Mouse (Mus musculus): ENCODE results near the gene Slc37a1. TPM values are rescaled to one million over a fixed set of nuclear protein-coding genes. Genes with fewer than 3 reads are reported as not detected.

Gene Slc37a1
- polyA plus RNA-seq, 1 experiment from 2014 or later, result 5.8 TPM

DNA sequence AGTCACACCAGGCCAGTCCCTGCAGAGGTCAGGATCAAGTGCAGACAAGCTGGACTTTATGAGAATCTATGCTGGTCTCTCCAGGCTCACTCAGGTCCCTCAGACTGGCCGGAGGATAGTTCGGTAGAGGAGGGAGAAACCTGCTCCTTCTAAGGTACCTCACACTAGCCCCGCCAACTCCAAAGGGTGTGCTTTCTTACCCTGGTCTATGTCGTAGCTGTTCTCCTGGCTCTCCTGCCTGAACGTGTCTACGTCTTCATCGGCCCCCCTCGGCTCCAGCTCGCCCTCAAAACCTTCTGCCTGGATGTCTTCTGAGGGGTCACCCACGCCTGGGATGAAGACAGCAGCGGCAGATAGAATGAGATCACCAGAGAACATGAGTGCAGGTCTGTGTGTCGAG, 28.7 kb upstream of the Slc37a1 start:
- DNase-seq (ENCODE audit: low spot score) (no peak), ATAC-seq (replicated peaks; ENCODE audit: low FRiP score) (no peak)
- Histone ChIP-seq H3K4me2 (ENCODE audit: low read depth, low read length, severe bottlenecking) (no peak overlapping the region), H3K9me3 (ENCODE audit: control insufficient read depth, low read length) (no peaks in the 10 kb centered on the region), H3K9ac (ENCODE audit: low read length) (no peak overlapping the region), H3K27me3 (ENCODE audit: control insufficient read depth, insufficient read depth, low read length) (no peaks in the 10 kb centered on the region), H3K4me3 (ENCODE audit: low read depth, low read length) (no peak overlapping the region), H3K36me3 (ENCODE audit: control insufficient read depth, insufficient read depth, low read length) (no peaks in the 10 kb centered on the region), H3K27ac (ENCODE audit: low read depth, low read length) (no peak overlapping the region), H3K4me1 (replicated peaks; ENCODE audit: control insufficient read depth, insufficient read depth, low read length) (no peaks in the 10 kb centered on the region)
- 91% methylated on average over 12 of the region's 12 CpGs for whole genome bisulfite sequencing

DNA sequence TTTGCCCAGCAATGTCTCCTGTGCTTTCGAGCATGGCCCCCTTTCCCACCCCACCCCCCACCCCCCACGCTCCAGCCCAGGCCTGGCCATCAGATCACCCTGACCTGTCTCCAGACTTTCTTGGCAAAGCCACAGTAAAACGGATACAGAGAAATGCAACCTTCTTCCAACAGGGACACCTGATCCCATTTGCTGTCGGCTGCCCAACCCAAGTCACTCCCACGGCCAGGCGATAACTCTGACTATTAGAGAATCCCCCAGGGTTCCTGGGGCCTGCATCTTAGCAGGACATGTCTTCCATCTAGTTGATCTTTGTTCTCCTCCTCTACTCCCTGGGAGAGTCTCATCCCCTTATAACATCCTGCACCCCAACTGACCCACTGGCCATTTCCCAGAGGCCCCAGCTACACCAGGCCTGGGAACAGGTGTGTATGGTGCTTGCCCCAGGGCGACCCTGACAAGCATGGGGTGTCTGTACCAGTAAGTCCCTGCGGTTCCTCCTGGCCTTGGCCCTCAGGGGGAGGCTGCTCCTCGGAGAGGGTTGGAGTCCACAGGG, 28.2 kb upstream of the Slc37a1 start:
- DNase-seq (ENCODE audit: low spot score) (no peak), ATAC-seq (replicated peaks; ENCODE audit: low FRiP score) (no peak)
- H3K36me3 ChIP-seq (ENCODE audit: control insufficient read depth, insufficient read depth, low read length), result no peaks in the 10 kb centered on the region
- 91% methylated on average over 9 of the region's 9 CpGs for WGBS
- no peak overlapping the region for H3K27ac ChIP-seq (ENCODE audit: low read depth, low read length)
- no peaks in the 10 kb centered on the region for H3K9me3 ChIP-seq (ENCODE audit: control insufficient read depth, low read length)
- H3K9ac ChIP-seq (ENCODE audit: low read length), result no peak overlapping the region
- no peak overlapping the region for H3K4me2 ChIP-seq (ENCODE audit: low read depth, low read length, severe bottlenecking)
- H3K4me1 ChIP-seq (replicated peaks; ENCODE audit: control insufficient read depth, insufficient read depth, low read length), result no peaks in the 10 kb centered on the region
- H3K27me3 ChIP-seq (ENCODE audit: control insufficient read depth, insufficient read depth, low read length), result no peaks in the 10 kb centered on the region
- no peak overlapping the region for H3K4me3 ChIP-seq (ENCODE audit: low read depth, low read length)

DNA sequence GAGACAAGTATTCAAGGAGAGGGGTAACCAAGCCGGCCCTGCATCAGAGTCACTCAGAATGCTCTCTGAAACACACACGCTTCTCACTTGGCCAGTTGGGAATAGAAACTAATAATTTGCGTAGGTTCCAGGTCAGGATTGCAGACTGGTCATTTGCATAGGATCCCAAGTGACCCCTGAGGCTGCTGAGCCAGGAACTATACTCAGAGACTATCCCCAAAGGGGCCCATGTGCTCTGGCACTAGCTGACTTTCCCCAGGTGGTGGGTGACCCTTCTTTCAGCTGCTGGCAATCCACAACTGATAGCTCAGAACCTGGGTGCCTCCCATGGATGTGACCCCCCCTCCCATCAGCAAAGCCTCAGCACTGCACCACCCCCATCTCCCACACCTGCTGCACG, 27.4 kb upstream of the Slc37a1 start:
- Histone ChIP-seq H3K4me2 (ENCODE audit: low read depth, low read length, severe bottlenecking) (no peak overlapping the region), H3K36me3 (ENCODE audit: control insufficient read depth, insufficient read depth, low read length) (no peaks in the 10 kb centered on the region), H3K27me3 (ENCODE audit: control insufficient read depth, insufficient read depth, low read length) (no peaks in the 10 kb centered on the region), H3K9me3 (ENCODE audit: control insufficient read depth, low read length) (no peaks in the 10 kb centered on the region), H3K9ac (ENCODE audit: low read length) (no peak overlapping the region), H3K27ac (ENCODE audit: low read depth, low read length) (no peak overlapping the region), H3K4me1 (replicated peaks; ENCODE audit: control insufficient read depth, insufficient read depth, low read length) (no peaks in the 10 kb centered on the region), H3K4me3 (ENCODE audit: low read depth, low read length) (no peak overlapping the region)
- DNase-seq (ENCODE audit: low spot score) (no peak), ATAC-seq (replicated peaks; ENCODE audit: low FRiP score) (no peak)
- WGBS, result 86% methylated on average over 4 of the region's 4 CpGs

DNA sequence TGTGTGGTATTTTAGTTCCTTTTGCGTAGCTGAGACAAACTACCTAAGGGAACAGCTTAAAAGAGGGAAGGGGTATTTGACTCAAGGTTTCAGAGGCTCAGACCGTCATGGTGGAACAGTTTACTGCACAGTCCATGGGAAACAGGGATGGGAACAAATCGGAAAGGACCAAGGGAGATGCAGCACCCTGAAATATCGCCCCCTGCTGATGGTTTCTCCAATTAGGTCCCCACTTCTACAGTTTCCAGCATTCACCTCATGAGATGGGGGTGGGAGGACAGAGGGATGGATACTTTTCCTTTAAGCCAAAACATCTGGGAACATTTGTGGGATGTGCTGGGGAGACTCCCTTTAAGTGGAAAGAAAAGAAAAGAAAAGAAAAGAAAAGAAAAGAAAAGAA, 26.8 kb upstream of the Slc37a1 start:
- no peaks in the 10 kb centered on the region for H3K27me3 ChIP-seq (ENCODE audit: control insufficient read depth, insufficient read depth, low read length)
- H3K4me3 ChIP-seq (ENCODE audit: low read depth, low read length), result no peak overlapping the region
- H3K4me1 ChIP-seq (replicated peaks; ENCODE audit: control insufficient read depth, insufficient read depth, low read length), result no peaks in the 10 kb centered on the region
- H3K36me3 ChIP-seq (ENCODE audit: control insufficient read depth, insufficient read depth, low read length), result no peaks in the 10 kb centered on the region
- ATAC-seq (replicated peaks; ENCODE audit: low FRiP score) (no peak), DNase-seq (ENCODE audit: low spot score) (no peak)
- no peak overlapping the region for H3K27ac ChIP-seq (ENCODE audit: low read depth, low read length)
- WGBS, result 75% methylated on average over 4 of the region's 4 CpGs
- no peaks in the 10 kb centered on the region for H3K9me3 ChIP-seq (ENCODE audit: control insufficient read depth, low read length)
- no peak overlapping the region for H3K9ac ChIP-seq (ENCODE audit: low read length)
- H3K4me2 ChIP-seq (ENCODE audit: low read depth, low read length, severe bottlenecking), result no peak overlapping the region

DNA sequence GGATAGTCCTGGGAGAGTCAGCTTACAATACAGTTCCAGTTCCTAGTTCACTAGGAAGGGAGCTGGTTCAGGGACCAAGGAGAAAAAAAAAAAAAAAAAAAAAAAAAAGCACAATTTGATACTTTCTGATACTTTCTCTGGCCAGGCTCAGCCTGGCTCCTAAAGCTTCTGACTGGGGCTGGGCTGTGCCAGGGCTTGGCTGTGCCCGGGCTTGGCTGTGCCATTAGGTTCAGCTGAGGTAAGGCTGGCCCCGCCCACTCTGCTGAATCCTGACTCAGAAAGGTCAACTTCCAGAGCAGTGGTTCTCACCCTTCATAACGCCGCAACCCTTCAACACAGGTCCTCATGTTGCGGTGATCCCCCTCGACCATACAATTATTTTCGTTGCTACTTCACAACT, 26.2 kb upstream of the Slc37a1 start:
- Histone ChIP-seq H3K4me2 (ENCODE audit: low read depth, low read length, severe bottlenecking) (no peak overlapping the region), H3K9ac (ENCODE audit: low read length) (no peak overlapping the region), H3K9me3 (ENCODE audit: control insufficient read depth, low read length) (no peaks in the 10 kb centered on the region), H3K27ac (ENCODE audit: low read depth, low read length) (no peak overlapping the region), H3K4me1 (replicated peaks; ENCODE audit: control insufficient read depth, insufficient read depth, low read length) (0 out of 2 replicates have a peak, but pooled peaks cover 1% of the 10 kb centered on the region), H3K36me3 (ENCODE audit: control insufficient read depth, insufficient read depth, low read length) (no peaks in the 10 kb centered on the region), H3K27me3 (ENCODE audit: control insufficient read depth, insufficient read depth, low read length) (no peaks in the 10 kb centered on the region), H3K4me3 (ENCODE audit: low read depth, low read length) (no peak overlapping the region)
- DNase-seq (ENCODE audit: low spot score) (no peak), ATAC-seq (replicated peaks; ENCODE audit: low FRiP score) (no peak)
- WGBS, result 90% methylated on average over 7 of the region's 7 CpGs

DNA sequence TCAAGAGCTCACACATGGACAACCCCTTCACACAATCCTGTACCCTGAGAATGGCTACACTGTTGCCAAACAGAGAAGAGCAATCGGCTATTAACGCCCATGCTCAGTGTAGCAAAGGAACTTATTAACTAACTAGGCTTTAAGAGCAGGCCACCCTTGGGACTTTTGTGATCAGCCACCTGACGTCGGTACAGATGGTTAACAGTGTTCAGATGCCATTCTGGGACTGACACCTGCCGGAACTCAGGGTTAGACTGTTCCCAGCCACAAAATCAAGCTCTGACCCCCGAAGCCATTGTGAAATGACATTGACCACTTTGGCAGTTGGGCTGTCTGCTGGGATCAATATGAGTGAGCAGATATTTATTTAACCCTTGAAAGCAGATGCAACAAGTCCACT, 25.2 kb upstream of the Slc37a1 start:
- Histone ChIP-seq H3K4me2 (ENCODE audit: low read depth, low read length, severe bottlenecking) (no peak overlapping the region), H3K27ac (ENCODE audit: low read depth, low read length) (no peak overlapping the region), H3K4me3 (ENCODE audit: low read depth, low read length) (no peak overlapping the region), H3K36me3 (ENCODE audit: control insufficient read depth, insufficient read depth, low read length) (no peaks in the 10 kb centered on the region), H3K9ac (ENCODE audit: low read length) (no peak overlapping the region), H3K4me1 (replicated peaks; ENCODE audit: control insufficient read depth, insufficient read depth, low read length) (0 out of 2 replicates have a peak, but pooled peaks cover 1% of the 10 kb centered on the region), H3K27me3 (ENCODE audit: control insufficient read depth, insufficient read depth, low read length) (no peaks in the 10 kb centered on the region), H3K9me3 (ENCODE audit: control insufficient read depth, low read length) (no peaks in the 10 kb centered on the region)
- WGBS, result 84% methylated on average over 6 of the region's 6 CpGs
- ATAC-seq (replicated peaks; ENCODE audit: low FRiP score) (no peak), DNase-seq (ENCODE audit: low spot score) (no peak)

DNA sequence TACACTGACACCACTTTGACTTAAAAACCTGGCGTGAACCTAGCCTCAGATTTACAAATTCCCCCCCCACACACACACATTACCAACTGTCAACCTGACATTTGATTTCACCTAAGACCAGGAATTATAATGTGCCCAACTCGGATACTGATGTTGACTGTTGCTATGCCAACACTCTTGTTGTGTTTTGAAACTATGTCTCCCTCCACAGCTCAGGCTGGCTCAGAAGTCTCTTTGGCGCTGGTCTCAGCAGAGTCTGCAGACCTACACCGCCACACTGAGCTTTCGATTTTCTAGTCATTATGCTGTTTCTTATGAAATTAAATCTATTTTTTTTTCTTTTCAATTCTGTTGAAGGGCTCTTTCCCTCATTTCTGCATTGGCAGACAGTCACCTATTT, 23.9 kb upstream of the Slc37a1 start:
- Histone ChIP-seq H3K4me2 (ENCODE audit: low read depth, low read length, severe bottlenecking) (no peak overlapping the region), H3K4me3 (ENCODE audit: low read depth, low read length) (no peak overlapping the region), H3K27ac (ENCODE audit: low read depth, low read length) (no peak overlapping the region), H3K36me3 (ENCODE audit: control insufficient read depth, insufficient read depth, low read length) (no peaks in the 10 kb centered on the region), H3K27me3 (ENCODE audit: control insufficient read depth, insufficient read depth, low read length) (no peaks in the 10 kb centered on the region), H3K9ac (ENCODE audit: low read length) (no peak overlapping the region), H3K9me3 (ENCODE audit: control insufficient read depth, low read length) (no peaks in the 10 kb centered on the region), H3K4me1 (replicated peaks; ENCODE audit: control insufficient read depth, insufficient read depth, low read length) (0 out of 2 replicates have a peak, but pooled peaks cover 1% of the 10 kb centered on the region)
- no peak for ATAC-seq (replicated peaks; ENCODE audit: low FRiP score)
- 75% methylated on average over 5 of the region's 5 CpGs for WGBS
- no peak for DNase-seq (ENCODE audit: low spot score)

DNA sequence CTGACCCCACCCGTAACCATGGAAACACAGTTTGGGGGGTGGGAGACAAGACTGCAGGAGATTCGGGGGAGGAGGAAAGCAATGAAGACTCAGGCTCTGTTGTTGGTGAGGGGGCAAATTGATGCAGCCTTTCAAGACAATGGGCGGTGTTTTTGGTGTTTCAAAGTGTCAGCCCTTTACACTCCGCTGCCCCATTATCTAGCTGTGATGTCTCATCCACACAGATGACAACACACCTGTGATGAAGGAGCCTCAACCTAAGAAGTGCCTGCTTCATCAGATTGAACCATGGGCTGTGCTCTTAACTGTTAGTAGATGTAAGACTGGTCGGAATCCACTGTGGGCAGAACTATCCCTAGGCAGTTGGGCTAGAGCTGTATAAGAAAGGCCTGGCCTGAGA, 22.8 kb upstream of the Slc37a1 start:
- 0 out of 2 replicates have a peak, but pooled peaks cover 1% of the 10 kb centered on the region for H3K4me1 ChIP-seq (replicated peaks; ENCODE audit: control insufficient read depth, insufficient read depth, low read length)
- no peak overlapping the region for H3K9ac ChIP-seq (ENCODE audit: low read length)
- H3K36me3 ChIP-seq (ENCODE audit: control insufficient read depth, insufficient read depth, low read length), result no peaks in the 10 kb centered on the region
- no peak overlapping the region for H3K27ac ChIP-seq (ENCODE audit: low read depth, low read length)
- DNase-seq (ENCODE audit: low spot score) (no peak), ATAC-seq (replicated peaks; ENCODE audit: low FRiP score) (no peak)
- no peaks in the 10 kb centered on the region for H3K27me3 ChIP-seq (ENCODE audit: control insufficient read depth, insufficient read depth, low read length)
- H3K4me2 ChIP-seq (ENCODE audit: low read depth, low read length, severe bottlenecking), result no peak overlapping the region
- H3K4me3 ChIP-seq (ENCODE audit: low read depth, low read length), result no peak overlapping the region
- H3K9me3 ChIP-seq (ENCODE audit: control insufficient read depth, low read length), result no peaks in the 10 kb centered on the region
- 89% methylated on average over 5 of the region's 5 CpGs for WGBS

DNA sequence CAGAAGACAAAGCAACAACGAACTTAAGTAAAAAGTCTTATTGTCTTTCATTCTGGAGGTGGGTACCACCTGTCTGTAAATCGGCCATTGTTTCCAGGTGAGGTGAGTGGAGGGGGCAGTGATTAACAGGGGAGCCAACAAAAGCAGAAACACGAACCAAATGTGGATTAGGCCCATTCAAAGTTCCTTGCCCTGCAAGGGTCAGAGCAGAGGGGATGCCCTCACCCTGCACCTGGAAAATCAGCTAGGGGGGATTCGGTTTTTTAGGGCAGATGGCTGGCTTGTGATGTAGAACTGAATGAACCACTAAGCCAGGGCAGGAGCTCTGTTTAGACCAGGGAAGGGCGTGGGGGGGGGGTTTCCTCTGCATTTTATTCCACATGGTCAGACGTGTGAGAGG, 22.2 kb upstream of the Slc37a1 start:
- H3K4me1 ChIP-seq (replicated peaks; ENCODE audit: control insufficient read depth, insufficient read depth, low read length), result 0 out of 2 replicates have a peak, but pooled peaks cover 1% of the 10 kb centered on the region
- no peak overlapping the region for H3K9ac ChIP-seq (ENCODE audit: low read length)
- H3K36me3 ChIP-seq (ENCODE audit: control insufficient read depth, insufficient read depth, low read length), result no peaks in the 10 kb centered on the region
- 41% methylated on average over 6 of the region's 6 CpGs for WGBS
- no peak overlapping the region for H3K4me3 ChIP-seq (ENCODE audit: low read depth, low read length)
- no peak for DNase-seq (ENCODE audit: low spot score)
- no peak overlapping the region for H3K4me2 ChIP-seq (ENCODE audit: low read depth, low read length, severe bottlenecking)
- no peak overlapping the region for H3K27ac ChIP-seq (ENCODE audit: low read depth, low read length)
- ATAC-seq (replicated peaks; ENCODE audit: low FRiP score), result no peak
- H3K9me3 ChIP-seq (ENCODE audit: control insufficient read depth, low read length), result no peaks in the 10 kb centered on the region
- no peaks in the 10 kb centered on the region for H3K27me3 ChIP-seq (ENCODE audit: control insufficient read depth, insufficient read depth, low read length)
